Mouse (Mus musculus) right cerebral cortex, postnatal 10 days (tissue): ENCODE results near the gene Inpp4a.
A peak's percentile ranks its signal among the peaks of the same experiment; 100 is the strongest.

ENCODE experiments used
- DNase-seq, 2 experiments: peaks; one replicate each; pipeline ENCODE4 v3.0.0; 2021; ENCODE audit warnings: low spot score in 2 of 2

The Inpp4a gene

DNA sequence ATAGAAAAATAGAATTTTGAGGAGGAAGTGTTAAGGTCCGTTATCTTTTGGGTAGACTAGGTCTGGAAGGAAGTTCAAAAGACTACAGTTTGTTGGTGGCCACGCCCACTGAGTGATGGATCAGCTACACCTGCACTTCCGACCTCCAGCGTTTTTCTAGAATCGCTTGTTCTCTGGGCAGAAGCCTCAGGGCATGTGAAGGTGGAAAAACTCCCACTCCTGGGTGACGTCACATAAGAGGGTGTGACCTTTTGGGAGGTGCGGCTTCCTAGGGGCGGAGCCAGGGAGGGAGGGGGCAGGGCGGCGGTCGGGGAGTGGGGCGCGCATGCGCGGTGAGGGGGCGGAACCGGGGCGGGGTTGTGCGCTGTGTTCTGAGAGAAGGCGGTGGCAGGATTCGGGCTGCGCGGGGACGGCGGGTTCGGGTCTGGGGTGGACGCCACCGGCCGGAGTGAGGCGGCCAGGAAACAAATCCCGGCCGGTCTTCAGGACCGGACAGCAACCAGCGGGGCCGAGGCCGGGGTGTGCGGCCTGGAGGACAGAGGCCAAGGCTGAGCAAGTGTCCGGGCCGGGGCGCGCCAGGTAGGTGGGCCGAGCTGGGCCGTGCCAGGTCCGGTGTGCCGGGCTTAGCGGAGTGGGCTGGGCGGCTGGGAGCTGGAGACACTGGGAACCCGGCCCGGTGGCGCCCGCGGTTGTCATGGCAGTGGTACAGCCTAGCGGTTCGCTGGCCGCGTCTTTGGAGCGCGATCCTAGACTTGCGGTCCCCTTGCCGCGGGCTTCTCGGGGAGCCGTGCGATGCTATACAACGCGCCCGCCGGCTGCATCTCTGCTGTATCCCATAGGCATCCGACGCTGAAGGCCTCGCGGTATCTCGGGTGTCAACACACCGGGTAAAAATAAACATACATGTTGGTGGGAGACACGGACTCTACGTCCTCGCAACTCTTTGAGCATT lies at the start of gene Inpp4a:
TSS of gene Inpp4a (plus strand) at position 326 of the 952 bp plus-strand sequence.
- peak; percentile 93 to 96 for DNase-seq

DNA sequence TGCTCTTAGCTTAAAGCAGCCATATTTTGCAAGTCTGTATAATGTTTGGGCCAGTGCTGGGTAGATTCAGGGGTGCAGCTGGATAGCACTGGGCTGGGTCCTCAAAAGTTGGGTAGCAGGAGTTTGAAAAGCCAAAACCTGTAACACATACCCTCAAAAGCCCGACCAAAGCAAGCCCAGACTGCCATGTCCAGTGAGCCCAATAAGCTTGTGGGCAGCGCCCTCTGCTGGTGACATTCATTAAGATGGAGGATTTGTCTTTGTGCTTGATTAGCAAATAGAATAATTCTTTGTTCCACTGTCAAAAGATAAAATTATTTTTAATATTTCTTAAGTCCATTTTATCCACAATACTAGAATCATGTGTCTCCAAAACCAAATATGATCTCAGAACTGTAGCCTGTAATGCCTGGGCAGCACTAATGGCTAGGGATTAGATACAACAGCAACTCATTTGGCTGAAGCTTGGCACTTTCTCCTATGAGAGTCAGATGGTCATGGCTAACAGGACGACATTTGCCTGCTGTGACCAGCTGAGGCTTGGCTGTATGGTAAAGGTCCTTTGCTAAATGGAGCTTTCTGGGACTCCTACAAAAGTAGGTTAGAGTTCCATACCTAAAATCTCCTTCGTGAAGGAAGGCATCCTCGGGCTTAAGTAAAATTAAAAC lies 48.9 kb upstream of the Inpp4a start:
- peak; percentile 80 to 89 for DNase-seq

DNA sequence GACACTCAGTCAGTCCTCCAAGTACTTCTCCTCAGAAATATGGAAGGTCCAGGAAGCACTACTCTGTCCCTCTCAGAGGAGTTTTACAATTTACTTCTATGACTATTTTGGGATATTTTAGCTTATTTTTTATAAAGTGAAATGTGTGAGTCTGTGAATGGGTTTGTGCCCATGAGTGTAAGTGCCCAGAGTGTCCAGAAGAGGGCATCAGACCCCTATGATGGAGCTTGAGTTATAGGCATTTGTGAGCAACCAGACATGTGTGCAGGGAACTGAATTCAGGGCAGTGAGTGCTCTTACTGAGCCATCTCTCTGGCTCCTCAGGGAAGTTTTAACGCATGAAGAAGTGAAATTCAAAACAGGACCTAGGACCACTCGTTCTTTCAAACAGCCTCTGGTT lies 41.2 kb upstream of the Inpp4a start:
- no peak for DNase-seq

DNA sequence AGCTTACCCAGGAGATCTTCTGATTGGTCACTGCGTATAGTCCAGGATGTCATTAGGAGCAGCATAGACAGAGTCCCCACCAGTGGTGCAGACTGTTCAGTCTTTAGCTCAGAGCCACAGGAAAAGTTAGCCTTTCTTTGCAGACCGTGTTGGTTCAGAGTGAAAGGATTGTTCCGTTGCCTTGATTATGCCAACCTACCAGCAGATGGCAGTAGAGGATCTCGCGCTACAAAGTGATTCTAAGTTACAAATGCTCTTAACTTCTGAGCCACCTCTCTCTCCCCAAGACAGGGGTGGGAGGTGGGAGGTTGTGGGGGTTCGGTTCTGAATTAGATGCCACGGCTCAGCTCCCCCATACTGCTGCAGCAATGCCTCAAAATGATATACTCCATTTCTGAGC lies 27.2 kb upstream of the Inpp4a start:
- DNase-seq, result peak; percentile 69 to 76

DNA sequence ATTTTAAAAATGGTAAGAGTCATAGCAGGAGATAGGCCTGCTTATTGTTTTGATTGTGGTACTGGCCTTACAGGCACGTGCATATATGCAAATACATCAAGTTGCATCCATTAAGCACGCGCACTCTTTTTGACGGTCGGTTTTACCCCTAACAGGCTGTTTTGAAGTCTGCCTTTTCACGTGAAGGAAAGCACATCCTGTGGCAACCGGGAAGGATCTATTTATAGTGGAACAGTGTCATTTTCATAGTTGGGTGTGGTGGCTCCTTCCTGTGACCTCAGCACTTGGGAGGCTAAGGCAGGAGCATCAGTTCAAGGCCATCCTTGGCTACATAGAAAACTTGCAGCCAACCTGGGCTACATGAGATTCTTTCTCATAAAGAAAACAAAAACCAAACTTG lies 13.1 kb upstream of the Inpp4a start:
- no peak for DNase-seq

DNA sequence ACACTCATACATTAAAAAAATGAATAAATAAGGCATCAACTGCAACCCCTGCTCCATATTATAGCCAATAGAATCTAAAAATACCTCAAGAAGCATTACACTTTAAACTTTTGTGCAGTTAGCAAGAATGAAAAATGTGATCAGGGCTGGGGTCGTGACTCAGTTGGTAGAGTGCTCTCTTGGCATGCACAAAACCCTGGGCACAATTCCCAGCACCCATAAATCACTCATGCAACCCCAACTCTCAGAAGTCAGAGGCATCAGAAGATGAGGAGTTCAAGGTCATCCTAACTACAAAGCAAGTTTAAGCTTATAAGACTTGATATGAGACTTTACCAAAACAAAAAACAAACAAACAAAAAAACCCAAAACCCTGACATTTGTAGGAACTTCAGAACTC lies 11.9 kb upstream of the Inpp4a start:
- no peak for DNase-seq

DNA sequence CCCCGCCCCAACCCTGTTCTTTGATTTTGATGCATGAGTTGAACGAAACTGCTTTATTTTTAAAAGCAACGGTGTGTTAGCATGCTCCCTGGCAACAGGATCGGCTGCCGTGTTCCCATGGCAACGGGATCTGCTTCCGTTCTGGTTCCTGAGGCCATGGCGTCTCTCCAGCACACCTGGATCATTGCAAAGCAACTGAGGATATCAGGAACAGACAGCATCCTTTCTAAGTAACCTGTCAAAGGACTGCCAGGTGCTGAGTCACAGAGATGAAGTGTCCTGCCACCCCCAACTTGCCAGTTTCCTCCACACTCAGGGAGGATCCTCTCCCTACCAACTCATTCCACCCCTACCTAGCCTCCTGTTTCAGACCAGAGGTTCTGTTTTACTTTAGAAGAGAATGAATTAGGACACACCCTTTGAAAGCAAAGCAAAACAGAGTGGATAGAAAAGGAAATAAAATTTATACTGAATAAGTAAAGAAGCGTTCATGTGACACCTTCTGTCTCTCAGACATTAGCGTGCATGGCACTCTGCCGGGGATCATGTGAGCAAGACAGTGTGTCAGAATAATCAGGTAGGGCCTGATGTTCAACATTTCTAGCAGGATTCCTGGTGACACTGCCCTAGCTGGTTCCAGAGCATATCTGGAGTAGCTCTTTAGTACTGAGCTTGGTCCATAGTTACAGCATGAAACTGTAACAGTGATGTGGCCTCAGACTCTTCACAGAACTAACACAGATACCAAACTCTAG lies 11.3 kb upstream of the Inpp4a start:
- DNase-seq, result peak; percentile 87 to 88

DNA sequence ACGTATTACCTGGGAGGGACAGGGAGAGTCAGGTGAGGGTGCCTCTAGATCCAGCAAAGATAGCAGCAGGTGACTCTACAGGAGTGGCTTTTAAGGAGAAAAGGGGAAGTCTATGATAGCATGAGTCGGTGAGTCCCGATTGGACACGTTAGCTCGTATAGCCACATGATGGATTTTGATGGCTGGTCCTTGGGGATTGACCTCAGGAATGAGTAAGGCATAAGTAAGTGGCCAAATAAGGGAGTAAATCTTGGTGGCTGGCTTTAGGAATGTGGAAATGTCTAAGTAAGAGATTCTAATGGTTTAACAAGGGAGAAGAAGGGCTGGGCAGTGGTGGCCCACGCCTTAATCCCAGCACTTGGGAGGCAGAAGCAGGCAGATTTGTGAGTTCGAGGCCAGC lies 10.7 kb upstream of the Inpp4a start:
- DNase-seq, result no peak

DNA sequence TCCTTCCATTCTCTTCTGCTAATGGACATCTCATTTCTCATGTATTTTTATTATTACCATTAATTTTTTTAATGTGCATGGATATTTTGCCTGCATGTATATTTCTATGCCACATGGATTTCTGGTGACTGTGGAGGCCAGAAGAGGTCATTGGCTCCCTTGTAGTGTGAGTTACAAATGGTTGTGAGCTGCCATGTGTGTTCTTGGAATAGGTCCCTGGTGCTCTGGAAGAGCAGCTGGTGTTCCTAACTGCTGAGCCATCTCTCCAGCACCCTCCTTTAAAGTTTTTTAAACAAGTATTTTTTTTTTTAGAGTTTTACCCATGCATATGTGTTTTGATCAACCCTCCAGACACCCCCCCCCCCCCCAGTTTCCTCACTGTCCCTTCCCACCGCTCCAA lies 3.3 kb upstream of the Inpp4a start:
- no peak for DNase-seq

DNA sequence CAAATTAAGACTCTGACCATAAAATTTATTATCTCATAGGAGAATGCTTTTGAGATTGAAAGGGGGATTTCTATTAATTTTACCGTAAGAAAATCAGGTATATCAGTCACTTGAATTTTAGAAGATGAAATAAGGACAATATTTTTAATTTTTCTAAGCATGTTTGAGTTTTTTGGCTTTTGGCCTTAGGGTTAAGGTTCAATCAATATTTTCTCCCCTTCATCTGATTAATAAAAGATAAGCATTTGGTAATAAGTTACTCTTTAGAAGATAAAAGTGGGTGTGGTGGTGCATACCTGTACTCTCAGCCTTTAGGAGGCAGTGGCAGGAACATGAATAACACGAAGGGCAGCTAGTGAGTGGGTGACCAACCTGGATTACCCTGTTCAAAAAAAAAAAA lies 761 bp upstream of the Inpp4a start:
- DNase-seq, result no peak

DNA sequence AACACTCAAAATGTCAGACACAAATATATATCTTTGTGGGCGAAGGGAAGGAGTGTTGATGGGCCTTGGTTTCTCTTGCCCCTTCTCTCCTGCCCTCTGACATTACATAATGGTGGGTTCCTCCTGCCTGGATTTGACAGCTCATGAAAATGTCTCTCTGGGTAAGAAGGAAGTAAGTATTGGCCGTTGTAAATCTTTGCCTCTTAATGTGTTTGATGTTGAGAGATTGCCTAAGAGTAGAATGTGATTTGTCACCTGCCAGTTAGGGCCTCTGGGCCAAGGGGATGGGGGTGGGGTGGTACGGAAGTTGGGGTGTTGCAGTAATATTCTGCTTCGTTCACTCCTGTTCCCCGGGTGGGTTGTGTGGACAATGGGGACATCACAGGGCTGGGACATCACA lies 985 bp downstream of the Inpp4a start:
- no peak for DNase-seq

DNA sequence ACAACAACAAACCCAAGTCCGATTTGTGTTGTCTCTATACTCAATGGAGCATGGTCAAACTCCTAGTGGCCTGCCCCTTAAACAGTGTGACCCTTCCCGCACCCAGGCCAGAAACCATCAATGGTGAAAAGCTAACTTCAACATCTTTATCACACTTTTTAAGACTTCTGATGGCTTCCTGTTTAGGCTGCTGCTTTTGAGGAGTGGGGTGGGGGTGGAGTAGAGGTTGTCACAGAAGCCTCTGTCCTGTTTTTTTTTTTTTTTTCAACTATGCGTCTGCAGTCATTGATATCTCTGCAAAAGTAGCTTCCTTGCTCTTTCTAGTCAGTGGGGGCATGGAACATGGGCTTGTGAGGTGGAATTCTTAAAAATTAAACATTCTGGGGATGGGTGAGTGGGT lies 3.1 kb downstream of the Inpp4a start:
- DNase-seq, result no peak

DNA sequence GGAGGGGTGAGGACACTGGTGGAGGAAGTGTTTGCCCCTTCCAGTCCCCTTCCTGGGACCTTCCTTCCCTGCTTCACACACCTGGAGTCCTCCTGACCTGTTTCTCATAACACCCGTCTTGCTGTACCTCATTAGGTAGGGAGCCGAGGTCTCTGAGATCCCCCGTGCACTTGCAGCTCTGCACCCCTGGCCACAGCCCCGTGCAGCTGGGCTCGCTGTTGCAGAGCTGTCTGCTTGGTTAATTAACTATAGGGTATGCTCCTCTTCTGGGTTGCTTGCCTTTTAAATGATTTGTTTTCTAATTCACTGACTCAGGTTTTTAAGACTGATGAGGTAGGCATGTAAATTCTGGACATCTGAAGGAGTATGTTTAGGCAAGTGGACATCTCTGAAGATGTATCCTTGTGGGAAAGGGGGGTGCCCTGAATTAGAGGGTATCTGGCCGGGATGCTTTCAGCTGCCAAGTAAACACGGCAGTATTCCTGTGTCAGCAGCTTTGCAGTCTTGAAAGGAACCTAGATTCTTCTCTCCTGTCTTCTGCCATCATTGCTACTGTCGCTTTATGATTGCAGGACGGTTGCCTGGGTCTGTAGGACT lies 6.1 kb downstream of the Inpp4a start:
- DNase-seq, result no peak

DNA sequence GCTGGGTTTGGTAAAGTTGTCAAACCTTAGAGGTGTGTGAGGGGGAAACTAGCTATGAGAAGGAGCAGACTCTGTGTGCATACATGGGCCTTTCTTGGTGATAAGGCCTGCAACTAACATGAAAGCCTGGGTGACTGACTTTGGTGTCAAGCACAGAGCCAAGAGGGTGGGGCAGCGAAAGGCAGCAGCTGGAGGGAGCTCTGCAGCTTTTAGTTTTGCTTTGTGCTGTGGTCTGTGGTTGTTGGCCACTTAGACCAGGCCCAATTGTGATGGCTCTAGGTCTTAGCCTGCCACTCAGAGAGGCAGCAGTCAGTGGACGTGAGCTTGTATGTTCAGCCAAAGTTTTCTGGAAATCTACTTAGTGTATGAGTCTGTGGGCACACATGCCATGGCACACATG lies 7.9 kb downstream of the Inpp4a start:
- DNase-seq, result no peak

DNA sequence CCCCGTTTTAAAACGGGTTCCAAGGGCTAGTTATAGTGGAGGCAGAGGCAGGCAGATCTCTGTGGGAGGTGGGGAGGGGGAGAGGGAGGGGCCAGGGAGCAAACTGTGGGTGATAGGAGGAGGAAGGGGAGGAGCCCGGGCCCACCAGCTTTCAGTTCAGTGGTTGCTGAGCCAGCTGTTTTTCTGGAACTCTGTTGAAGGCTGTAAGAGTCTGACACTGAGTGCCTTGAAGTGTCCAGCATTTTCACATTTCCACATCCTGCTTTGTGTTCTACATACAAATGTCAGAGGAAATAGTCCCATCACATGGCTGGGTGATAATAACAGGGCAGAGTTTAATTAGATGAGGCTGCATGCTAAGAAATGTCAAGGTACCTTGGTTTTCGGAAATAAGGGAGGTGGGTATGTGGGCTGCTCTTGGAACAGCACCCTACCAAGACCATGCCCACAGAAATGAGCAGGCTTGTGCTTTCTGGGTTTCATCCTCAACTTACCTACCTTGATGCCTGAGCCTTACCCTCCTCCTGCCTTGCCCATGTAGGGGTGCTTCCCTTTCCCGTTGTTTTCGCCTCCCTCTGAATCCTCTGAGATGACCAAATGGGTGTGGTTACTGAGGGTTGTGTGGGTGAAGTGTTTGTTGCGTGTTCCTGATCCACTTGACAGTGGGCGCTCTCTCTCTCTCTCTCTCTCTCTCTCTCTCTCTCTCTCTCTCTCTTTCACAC lies 8.5 kb downstream of the Inpp4a start:
- DNase-seq, result no peak

DNA sequence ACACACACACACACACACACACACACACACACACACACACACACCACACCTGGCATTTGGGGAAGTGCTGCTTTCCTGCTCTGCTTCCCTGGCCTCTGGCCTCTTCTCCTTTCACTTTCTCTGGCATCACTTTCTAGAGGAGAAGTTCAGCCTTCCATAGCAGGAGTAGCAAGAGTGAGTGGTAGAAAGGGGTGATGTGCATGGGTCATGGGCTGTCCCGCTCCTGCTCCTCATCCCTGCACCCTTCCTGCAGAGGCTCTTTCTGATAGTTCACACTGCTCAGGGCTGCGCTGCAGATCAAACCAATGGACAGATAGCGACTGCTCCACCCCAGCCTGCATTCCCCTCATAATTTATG lies 9.1 kb downstream of the Inpp4a start:
- no peak for DNase-seq

DNA sequence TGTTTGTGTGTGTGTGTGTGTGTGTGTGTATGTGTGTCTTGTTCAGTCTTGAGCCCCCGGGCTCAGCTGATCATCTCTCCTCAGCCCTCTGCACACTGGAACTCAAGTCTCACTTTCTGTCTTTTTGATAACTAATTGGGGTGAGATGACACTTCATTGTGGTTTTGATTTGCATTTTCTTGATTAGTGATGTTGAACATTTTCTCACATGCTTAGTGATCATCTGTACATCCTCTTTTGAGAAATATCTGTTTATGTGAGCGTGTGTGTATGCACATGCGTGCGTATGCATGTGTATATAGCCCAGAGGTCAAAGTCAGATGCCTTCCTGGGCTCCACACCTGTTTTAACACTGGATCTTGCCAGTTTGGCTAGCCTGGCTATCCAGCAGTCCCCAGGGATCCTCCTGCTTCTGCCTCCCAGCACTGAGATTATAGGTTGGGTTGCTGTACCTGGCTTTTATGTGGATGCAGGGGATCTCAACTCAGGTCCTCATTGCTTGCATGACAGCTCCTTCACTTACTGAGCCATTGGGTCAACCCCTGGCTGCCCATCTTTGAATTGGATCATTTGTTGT lies 10.4 kb downstream of the Inpp4a start:
- no peak for DNase-seq

DNA sequence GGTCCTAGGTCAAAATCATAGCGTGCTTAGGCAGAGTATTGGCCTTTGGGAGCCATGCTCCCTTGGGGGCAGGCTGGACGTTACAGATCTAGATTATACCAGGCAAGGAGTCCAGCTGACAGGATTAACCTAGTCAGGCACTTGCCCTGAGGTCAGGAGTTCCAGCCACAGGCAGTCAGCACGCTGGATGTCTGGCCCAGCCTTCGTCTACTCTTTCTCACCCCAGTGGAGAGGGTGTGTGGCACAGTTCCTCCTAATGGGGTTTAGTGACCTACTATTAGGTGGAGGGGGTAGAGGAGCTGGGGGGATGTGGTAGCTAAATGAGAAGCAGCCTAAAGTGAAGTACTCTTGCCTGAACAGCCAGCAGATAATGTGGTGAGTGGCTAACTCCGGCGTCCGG lies 14.7 kb downstream of the Inpp4a start:
- no peak for DNase-seq

DNA sequence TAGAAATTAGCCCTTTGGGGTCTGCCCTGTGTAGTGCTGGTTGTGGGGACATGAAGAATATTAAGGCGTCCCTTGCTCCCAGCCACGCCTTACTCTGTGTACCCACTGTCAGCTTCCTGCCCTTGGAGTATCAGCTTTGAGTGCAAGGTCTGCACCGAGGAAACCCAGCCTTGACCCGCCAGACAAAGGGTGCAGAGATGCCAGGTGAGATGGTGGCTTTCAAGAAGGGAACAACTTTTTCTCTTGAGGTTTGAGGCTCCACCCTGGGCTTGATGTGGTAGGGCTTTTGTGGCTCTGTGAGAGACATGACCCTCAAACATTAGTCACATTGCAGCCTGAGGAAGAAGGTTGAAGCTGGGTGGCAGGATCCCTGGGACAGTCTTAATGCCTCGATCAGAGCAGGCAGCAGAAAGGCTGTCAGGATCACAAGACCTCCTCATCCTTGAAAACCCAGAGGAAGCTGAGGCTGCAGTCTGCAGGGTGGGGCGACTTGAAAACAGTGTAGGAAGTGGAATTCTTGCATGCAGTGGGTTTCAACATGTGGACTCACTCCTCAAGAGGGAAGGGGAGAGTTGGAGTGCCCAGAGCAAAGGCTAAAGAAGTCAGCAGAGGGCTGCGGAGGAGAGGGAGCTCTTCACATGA lies 18.1 kb downstream of the Inpp4a start:
- no peak for DNase-seq

DNA sequence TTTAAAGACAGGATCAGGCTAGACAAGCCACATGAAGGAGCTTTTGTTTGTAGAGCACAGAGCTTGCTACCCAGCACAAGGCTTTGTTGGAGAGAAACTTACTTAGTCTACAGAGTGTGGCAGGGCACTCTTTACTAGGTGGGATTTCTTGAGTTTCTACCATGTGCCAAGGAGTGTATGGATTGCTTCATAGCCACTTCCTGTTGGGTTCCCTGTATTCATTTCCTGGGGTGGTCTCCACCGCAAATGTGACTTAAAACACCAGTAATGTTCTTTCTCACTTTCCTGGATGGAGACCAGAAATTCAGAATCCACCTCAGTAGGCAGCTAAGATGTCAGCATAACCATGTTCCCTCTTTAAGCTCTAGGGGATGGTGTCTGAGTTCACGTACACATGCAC lies 18.9 kb downstream of the Inpp4a start:
- DNase-seq, result no peak

DNA sequence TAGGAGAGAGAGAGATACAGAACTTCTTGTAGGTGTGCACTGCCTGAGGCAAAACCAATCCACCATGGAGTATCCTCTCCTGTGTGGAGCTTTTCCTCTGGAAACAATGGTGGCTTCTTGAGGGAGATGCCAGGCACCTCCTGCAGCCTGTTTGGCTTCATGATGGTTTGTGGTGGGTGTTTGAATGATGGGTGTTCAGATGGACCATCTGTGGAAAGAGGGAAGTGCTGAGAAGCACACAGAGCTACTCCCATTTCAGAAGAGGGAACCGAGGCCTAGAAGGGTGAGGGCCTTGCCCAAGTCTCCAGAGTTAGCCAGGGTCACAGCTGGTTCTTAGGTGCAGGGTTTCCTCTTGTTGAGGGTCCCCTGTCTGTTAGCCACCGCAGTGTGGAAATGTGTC lies 23.0 kb downstream of the Inpp4a start:
- DNase-seq, result no peak
